Mouse (Mus musculus): ENCODE measurements around the gene Slc44a2.

DNA sequence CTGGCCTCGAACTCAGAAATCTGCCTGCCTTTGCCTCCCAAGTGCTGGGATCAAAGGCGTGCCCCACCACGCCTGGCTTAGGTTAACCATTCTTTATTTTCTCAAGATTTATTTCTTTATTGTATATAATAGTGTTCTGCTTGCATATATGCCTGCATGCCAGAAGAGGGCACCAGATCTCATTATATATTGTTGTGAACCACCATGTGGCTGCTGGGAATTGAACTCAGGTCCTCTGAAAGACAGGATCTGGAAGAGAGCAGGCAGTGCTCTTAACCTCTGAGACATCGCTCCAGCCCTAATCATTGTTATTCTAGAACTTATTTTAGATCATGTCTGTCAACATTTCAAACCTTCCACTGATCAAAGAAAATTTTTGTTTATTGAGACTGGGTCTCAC is 995 bp upstream of the Slc44a2 start:
- TF ChIP-seq CTCF (IDR thresholded peaks at IDR 0.05; ENCODE audit: insufficient read depth, low read depth, low read length), result no peak
- TF ChIP-seq POLR2A (IDR thresholded peaks at IDR 0.05; ENCODE audit: insufficient read depth, low read depth, low read length), result no peak
